Mouse (Mus musculus) ES-E14 (cell line): ENCODE results near the gene Ccnyl1. TPM values are rescaled to one million over a fixed set of nuclear protein-coding genes. Genes with fewer than 3 reads are reported as not detected.

Source experiments
- DNase-seq: peaks from one replicate; pipeline ENCODE4 v3.0.0-alpha.2; 2013; ENCODE audit warnings: low read depth, low spot score
- H3K27ac ChIP-seq: 2 replicates; pipeline ENCODE4 v1.5.1; 2012; ENCODE audit warnings: low read depth, mild to moderate bottlenecking, low read length, moderate library complexity, mixed read lengths; ENCODE audit not compliant: poor library complexity, insufficient read depth, severe bottlenecking
- H3K36me3 ChIP-seq: 2 replicates; pipeline ENCODE4 v1.6.1; 2012; ENCODE audit warnings: mild to moderate bottlenecking, low read length, moderate library complexity, mixed read lengths; ENCODE audit not compliant: control insufficient read depth, poor library complexity, insufficient read depth, severe bottlenecking
- H3K4me1 ChIP-seq, 2 experiments: fragments of 150-350 bp in 1 of 2; sonication (generic) in 1 of 2; 2 replicates each; pipeline ENCODE4 v1.6.1; 2012; ENCODE audit warnings: low read length in 2 of 2, mild to moderate bottlenecking in 1 of 2, mixed read lengths in 1 of 2; ENCODE audit not compliant: control insufficient read depth in 2 of 2, insufficient read depth in 2 of 2, poor library complexity in 1 of 2
- H3K4me3 ChIP-seq, 2 experiments: fragments of 150-350 bp in 1 of 2; sonication (generic) in 1 of 2; 2 replicates each; pipeline ENCODE4 v1.5.1; 2012; ENCODE audit warnings: low read length in 2 of 2, low read depth in 1 of 2, mild to moderate bottlenecking in 1 of 2, mixed read lengths in 1 of 2; ENCODE audit not compliant: insufficient read depth in 1 of 2, poor library complexity in 1 of 2, severe bottlenecking in 1 of 2
- H3K9ac ChIP-seq: 2 replicates; pipeline ENCODE4 v1.6.1; 2012; ENCODE audit warnings: low read depth, mild to moderate bottlenecking, low read length, mixed read lengths; ENCODE audit not compliant: poor library complexity, insufficient read depth, severe bottlenecking
- H3K9me3 ChIP-seq: fragments of 150-350 bp; sonication (generic); 2 replicates; pipeline ENCODE4 v1.6.1; 2012; ENCODE audit warnings: low read depth, mild to moderate bottlenecking, low read length; ENCODE audit not compliant: control insufficient read depth, insufficient read depth
- CHD2 ChIP-seq: IDR thresholded peaks from 2 replicates; pipeline ENCODE4 v1.6.1; 2014; ENCODE audit warnings: mild to moderate bottlenecking, low read depth, low read length, inconsistent platforms
- HCFC1 ChIP-seq: IDR thresholded peaks from 2 replicates; pipeline ENCODE4 v1.6.1; 2012; ENCODE audit warnings: low read length, inconsistent platforms, borderline replicate concordance; ENCODE audit not compliant: insufficient read depth
- MAFK ChIP-seq: IDR thresholded peaks from 2 replicates; pipeline ENCODE4 v1.6.1; 2014; ENCODE audit warnings: mild to moderate bottlenecking, low read depth, low read length, inconsistent platforms; ENCODE audit not compliant: insufficient read depth
- ZC3H11A ChIP-seq: IDR thresholded peaks from 2 replicates; pipeline ENCODE4 v1.6.1; 2012; ENCODE audit warnings: low read depth, mild to moderate bottlenecking, inconsistent platforms, low read length, borderline replicate concordance
- ZNF384 ChIP-seq: IDR thresholded peaks from 2 replicates; pipeline ENCODE4 v1.6.1; 2012; ENCODE audit warnings: low read depth, low read length, inconsistent platforms
- in situ Hi-C, 2 experiments: fragments of 600-800 bp; cut with MboI; formaldehyde crosslinking; loops; one replicate each; pipeline ENCODE4 v1.15.1; 2025; ENCODE audit warnings: low sequenced_read_pairs in 2 of 2, inconsistent platforms in 1 of 2; ENCODE audit not compliant: unreplicated experiment in 2 of 2
- total RNA-seq: library from RNA; depleted of rRNA; stranded (reverse); fragments of 300-350 nt; gene quantifications from 2 replicates; pipeline ENCODE4 v1.2.3, GENCODE M21; 2012

Ccnyl1 gene
- total RNA-seq, 1 experiment, result 24.9 TPM

DNA sequence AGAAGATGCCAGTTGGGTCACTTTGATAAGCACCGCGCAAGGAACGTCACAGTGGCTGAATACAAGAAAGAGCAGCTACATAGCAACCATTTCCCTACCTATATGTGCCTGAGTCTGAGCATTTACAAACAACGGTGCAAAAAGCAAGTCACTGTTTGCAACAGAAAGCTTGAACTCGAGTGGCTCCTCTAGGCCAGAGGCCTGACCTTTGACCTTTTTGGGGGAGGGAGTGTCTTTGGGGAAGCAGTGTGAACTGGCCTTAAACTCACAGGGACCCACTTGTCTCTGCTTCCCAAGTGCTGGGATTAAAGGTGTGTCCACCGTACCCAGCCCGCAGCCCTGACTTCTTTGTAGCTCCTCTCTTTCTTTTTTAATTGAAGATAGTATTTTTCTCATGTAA lies 63.4 kb downstream of the Ccnyl1 start:
- no peaks in the 10 kb centered on the region for H3K4me1 ChIP-seq
- H3K9me3 ChIP-seq, result no peaks in the 10 kb centered on the region
- H3K27ac ChIP-seq, result no peak overlapping the region
- no peaks in the 10 kb centered on the region for H3K36me3 ChIP-seq
- TF ChIP-seq ZNF384, result no peak
- no peak for TF ChIP-seq MAFK
- TF ChIP-seq HCFC1, result no peak
- no peak for TF ChIP-seq CHD2
- no peak for TF ChIP-seq ZC3H11A
- H3K9ac ChIP-seq, result no peak overlapping the region
- DNase-seq, result no peak
- H3K4me3 ChIP-seq, result no peak overlapping the region
- in situ Hi-C loops, result no loop called here

DNA sequence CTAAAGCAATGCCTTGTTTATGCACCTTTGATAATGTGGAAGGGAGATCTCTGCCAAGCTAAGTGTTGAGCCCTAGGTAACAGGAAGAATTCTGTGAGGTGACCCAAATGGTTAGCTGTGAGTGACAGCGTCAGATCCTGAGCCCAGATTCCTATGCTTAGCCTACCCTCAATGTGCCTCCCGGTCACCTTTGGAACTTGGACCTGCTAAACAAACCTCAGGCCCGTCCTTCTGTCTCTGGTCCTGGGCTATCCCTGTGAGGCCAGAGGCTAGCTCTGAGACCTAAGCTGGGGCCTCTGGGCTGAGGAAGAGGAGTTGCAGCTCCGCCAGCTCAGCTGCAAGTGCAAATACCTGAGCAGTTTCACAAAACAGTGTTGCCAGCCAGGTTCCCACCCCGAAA lies 64.4 kb downstream of the Ccnyl1 start:
- in situ Hi-C loops, result no loop called here
- Histone ChIP-seq H3K27ac (no peak overlapping the region), H3K4me1 (no peaks in the 10 kb centered on the region), H3K9ac (no peak overlapping the region), H3K9me3 (no peaks in the 10 kb centered on the region), H3K4me3 (no peak overlapping the region), H3K36me3 (no peaks in the 10 kb centered on the region)
- no peak for TF ChIP-seq HCFC1
- no peak for DNase-seq

DNA sequence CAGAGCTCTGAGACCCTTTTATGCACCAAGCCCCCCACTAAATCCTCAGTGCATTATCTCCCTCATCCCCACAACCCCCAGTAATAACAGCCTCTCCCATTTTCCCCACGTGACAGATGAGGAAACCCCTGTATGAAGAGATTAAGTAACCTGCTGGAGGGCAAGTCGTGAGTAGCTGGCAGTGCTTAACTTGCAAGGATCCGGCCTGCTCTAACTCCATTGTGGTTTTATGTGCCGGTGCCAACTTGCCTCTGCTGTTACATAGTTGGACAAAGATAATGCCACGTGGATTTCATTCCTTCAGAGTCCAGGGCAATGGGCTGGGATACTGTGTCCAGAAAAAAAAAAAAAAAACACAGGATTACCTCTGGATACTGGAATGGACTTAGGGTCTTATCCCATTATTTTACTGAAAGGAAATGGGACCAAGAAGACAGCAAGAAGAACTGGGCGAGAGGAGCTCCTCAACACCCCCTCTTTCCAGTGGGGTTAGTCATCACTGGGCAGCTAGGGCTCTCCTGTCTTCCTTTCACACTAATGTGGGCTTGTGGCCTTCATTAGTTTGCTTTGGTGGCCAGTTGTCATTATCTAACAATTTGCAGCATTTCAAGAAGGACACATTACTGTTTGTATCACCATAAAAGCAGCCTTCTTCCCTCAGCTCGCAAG lies 65.8 kb downstream of the Ccnyl1 start:
- no peak overlapping the region for H3K27ac ChIP-seq

DNA sequence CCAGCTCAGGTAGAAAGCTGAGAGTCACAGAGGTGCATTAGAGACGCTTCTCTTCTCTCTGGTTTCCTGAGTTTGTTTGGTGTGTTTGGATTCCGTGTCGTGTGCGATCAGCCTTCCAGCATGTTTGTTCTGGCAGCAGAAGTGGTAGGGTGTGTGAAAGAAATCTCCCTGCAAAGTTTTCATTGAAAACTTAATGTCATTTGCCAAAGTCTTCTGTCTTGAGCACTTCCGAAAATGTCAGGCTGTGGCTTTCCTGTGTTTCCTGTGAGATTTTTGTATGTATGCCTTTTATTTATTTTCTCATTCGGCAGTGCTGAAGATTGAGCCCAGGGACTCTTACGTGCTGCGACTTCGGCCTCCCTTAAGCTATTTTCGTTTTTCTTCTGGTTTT lies 66.4 kb downstream of the Ccnyl1 start:
- TF ChIP-seq ZNF384 (no peak), ZC3H11A (no peak), MAFK (no peak), CHD2 (no peak), HCFC1 (no peak)
- Histone ChIP-seq H3K9ac (no peak overlapping the region), H3K27ac (no peak overlapping the region), H3K36me3 (no peaks in the 10 kb centered on the region), H3K4me3 (no peak overlapping the region), H3K4me1 (no peaks in the 10 kb centered on the region), H3K9me3 (no peaks in the 10 kb centered on the region)
- in situ Hi-C loops, result no loop called here
- no peak for DNase-seq

More for the DNA sequence above, 65.8 kb downstream of the Ccnyl1 start:
- H3K36me3 ChIP-seq, result no peaks in the 10 kb centered on the region
- in situ Hi-C loops, result no loop called here
- no peak overlapping the region for H3K4me3 ChIP-seq
- DNase-seq, result no peak
- H3K9ac ChIP-seq, result no peak overlapping the region
- TF ChIP-seq ZNF384 (no peak), CHD2 (no peak), ZC3H11A (no peak), HCFC1 (no peak), MAFK (no peak)
- H3K9me3 ChIP-seq, result no peaks in the 10 kb centered on the region
- no peaks in the 10 kb centered on the region for H3K4me1 ChIP-seq

DNA sequence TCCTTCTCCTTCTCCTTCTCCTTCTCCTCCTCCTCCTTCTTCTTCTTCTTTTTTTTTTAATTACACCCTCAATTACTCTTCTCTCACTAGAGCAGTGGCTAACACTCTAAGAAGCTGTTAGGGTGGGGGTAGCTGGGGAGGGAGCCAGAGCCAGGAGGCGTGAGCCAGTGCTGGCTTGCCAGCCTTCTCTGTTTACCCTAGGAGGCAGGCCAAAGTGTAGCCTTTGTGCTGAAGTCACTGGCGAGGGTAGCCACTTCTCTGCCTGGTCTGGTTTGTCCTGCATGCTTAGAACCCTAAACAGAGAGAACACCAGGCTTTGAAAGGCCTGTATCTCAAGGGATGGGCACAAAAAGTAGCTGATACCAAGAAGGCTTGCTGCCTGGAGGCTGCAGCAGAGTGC lies 67.0 kb downstream of the Ccnyl1 start:
- no peaks in the 10 kb centered on the region for H3K4me1 ChIP-seq
- in situ Hi-C loops, result no loop called here
- no peak overlapping the region for H3K27ac ChIP-seq
- H3K9ac ChIP-seq, result no peak overlapping the region
- no peak overlapping the region for H3K4me3 ChIP-seq
- no peaks in the 10 kb centered on the region for H3K9me3 ChIP-seq
- no peaks in the 10 kb centered on the region for H3K36me3 ChIP-seq
- no peak for DNase-seq
- TF ChIP-seq HCFC1 (no peak), ZC3H11A (no peak), MAFK (no peak), ZNF384 (no peak), CHD2 (no peak)
